In the genomic region with DNA sequence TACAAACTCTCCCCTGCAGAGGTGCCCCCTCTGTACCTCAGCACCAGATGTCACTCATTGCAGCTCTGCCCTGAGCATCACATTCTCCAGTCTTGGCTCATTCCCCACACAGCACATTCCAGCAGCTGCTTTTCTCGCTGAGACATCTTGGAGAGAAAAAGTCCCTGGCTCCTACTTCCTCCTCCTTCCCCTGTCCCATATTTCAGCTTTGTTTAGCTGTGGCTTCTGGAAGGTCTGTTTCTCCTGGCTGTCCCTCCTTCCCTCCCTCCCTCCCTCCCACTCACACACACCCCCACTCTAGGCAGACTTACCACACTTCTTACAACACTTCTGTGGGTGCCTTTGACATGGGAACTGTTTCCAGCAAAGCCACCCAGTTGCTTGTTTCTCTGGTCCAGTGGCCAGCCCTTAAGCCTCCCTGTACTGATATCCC, we compare ENCODE assay signal across 11 mouse cellular contexts.
DNase-seq lines count a peak whose midpoint lies in the region; ATAC-seq and TF ChIP-seq lines count a peak whose summit lies in the region.
"Had no signal": no experiment of that assay in that cellular context is flagged by ENCODE, and none has a peak within 500 bp of the region (broad histone marks: within the 10 kb centered on the region; RNA-seq: fewer than 3 reads in every experiment).

No protein-coding gene starts in this region.

- no peaks in the 10 kb centered on the region for H3K36me3 ChIP-seq in kidney, embryonic 15.5 days
- H3K36me3 ChIP-seq in embryonic facial prominence, embryonic 15.5 days: no peaks in the 10 kb centered on the region
- H3K36me3 ChIP-seq: G1E; heart, embryonic 13.5 days had no signal

- no peak for TF ChIP-seq POLR2A in cerebellum, adult 2 months (IDR thresholded peaks at IDR 0.05; ENCODE audit: borderline replicate concordance, insufficient read depth, low read length)

- ATAC-seq in kidney, embryonic 15.5 days (replicated peaks; ENCODE audit: low FRiP score): peak; percentile 25; the same call in 1 of the 2 replicates
- ATAC-seq in embryonic facial prominence, embryonic 15.5 days (ENCODE audit: insufficient number of reproducible peaks, low FRiP score, low TSS enrichment, low read depth): peak; percentile 62; the same call in 1 of the 2 replicates
- ATAC-seq in granulocyte monocyte progenitor cell, adult 5-6 weeks (replicated peaks; ENCODE audit: poor library complexity, severe bottlenecking): no peak
- ATAC-seq: hindbrain, embryonic 16.5 days had no signal

- no peak for DNase-seq in cerebellum, adult 2 months
- no peak for DNase-seq in cerebellum, adult 18-20 months
- no peak for DNase-seq in kidney, adult 11 months
- peak; percentile 35 for DNase-seq in lung, postnatal 25 days (ENCODE audit: low spot score)
- no peak for DNase-seq in layer of hippocampus, adult 9-11 months

- 0 out of 2 replicates have a peak overlapping the region, but pooled peaks have one; percentile 3 for H3K27ac ChIP-seq in cerebellum, adult 2 months (ENCODE audit: insufficient read depth, low read length)
- 0 out of 2 replicates have a peak overlapping the region, but pooled peaks have one; percentile 27 for H3K27ac ChIP-seq in kidney, embryonic 15.5 days
- H3K27ac ChIP-seq in embryonic facial prominence, embryonic 15.5 days (replicated peaks): 0 out of 2 replicates have a peak overlapping the region, but pooled peaks have one; percentile 28
- H3K27ac ChIP-seq: heart, embryonic 13.5 days had no signal

- H3K27me3 ChIP-seq in cerebellum, adult 2 months (ENCODE audit: control insufficient read depth, insufficient read depth, low read length): no peaks in the 10 kb centered on the region
- no peaks in the 10 kb centered on the region for H3K27me3 ChIP-seq in kidney, embryonic 15.5 days
- no peaks in the 10 kb centered on the region for H3K27me3 ChIP-seq in embryonic facial prominence, embryonic 15.5 days
- H3K27me3 ChIP-seq: heart, embryonic 13.5 days had no signal

- no peak overlapping the region for H3K9ac ChIP-seq in kidney, embryonic 15.5 days
- H3K9ac ChIP-seq in embryonic facial prominence, embryonic 15.5 days: no peak overlapping the region
- H3K9ac ChIP-seq: heart, embryonic 13.5 days had no signal

- 12% methylated on average over 1 of the region's 1 CpGs for WGBS in cerebellum, adult 2 months
- WGBS in kidney, embryonic 15.5 days: 20% methylated on average over 1 of the region's 1 CpGs
- 0% methylated on average over 1 of the region's 1 CpGs for WGBS in embryonic facial prominence, embryonic 15.5 days

- TF ChIP-seq CTCF in cerebellum, adult 2 months (IDR thresholded peaks at IDR 0.05; ENCODE audit: borderline replicate concordance, insufficient read depth, low read depth, low read length): no peak

- peaks cover 35% of the 10 kb centered on the region for H3K4me1 ChIP-seq in cerebellum, adult 2 months (ENCODE audit: control insufficient read depth, insufficient read depth, low read length)
- H3K4me1 ChIP-seq in kidney, embryonic 15.5 days: 0 out of 2 replicates have a peak, but pooled peaks cover 9% of the 10 kb centered on the region
- H3K4me1 ChIP-seq in embryonic facial prominence, embryonic 15.5 days: peaks cover 7% of the 10 kb centered on the region; the same call in 1 of the 2 replicates
- H3K4me1 ChIP-seq: heart, embryonic 13.5 days had no signal

- no peak overlapping the region for H3K4me2 ChIP-seq in kidney, embryonic 15.5 days
- H3K4me2 ChIP-seq in embryonic facial prominence, embryonic 15.5 days (replicated peaks): no peak overlapping the region
- H3K4me2 ChIP-seq: heart, embryonic 13.5 days had no signal

- no peak overlapping the region for H3K4me3 ChIP-seq in cerebellum, adult 2 months (replicated peaks; ENCODE audit: insufficient read depth, low read depth, low read length)
- H3K4me3 ChIP-seq in kidney, embryonic 15.5 days (replicated peaks): no peak overlapping the region
- H3K4me3 ChIP-seq in embryonic facial prominence, embryonic 15.5 days (replicated peaks): no peak overlapping the region
- H3K4me3 ChIP-seq: heart, embryonic 13.5 days had no signal

- no peaks in the 10 kb centered on the region for H3K9me3 ChIP-seq in kidney, embryonic 15.5 days (replicated peaks)
- no peaks in the 10 kb centered on the region for H3K9me3 ChIP-seq in embryonic facial prominence, embryonic 15.5 days (replicated peaks)
